ENCODE assay signal across 8 mouse cellular contexts in genomic region chr13:21722373-21722925, GRCm38 (mm10). TPM values are rescaled to one million over a fixed set of nuclear protein-coding genes. Genes with fewer than 3 reads are reported as not detected.
A peak's percentile ranks its signal among the peaks of the same experiment; 100 is the strongest.
DNase-seq lines count a peak whose midpoint lies in the region; ATAC-seq and TF ChIP-seq lines count a peak whose summit lies in the region.

No protein-coding gene starts in this region.

- peak overlapping the region; percentile 66 for H3K4me2 ChIP-seq in heart, embryonic 14.5 days (ENCODE audit: low read length)
- peak overlapping the region; percentile 46 for H3K4me2 ChIP-seq in forebrain, embryonic 11.5 days (ENCODE audit: low read depth, low read length, severe bottlenecking)
- H3K4me2 ChIP-seq in liver, embryonic 14.5 days (ENCODE audit: low read depth), result peak overlapping the region; percentile 80

- no peak; the same call in 1 of the 2 replicates for TF ChIP-seq EP300 in liver, embryonic 14.5 days (IDR thresholded peaks at IDR 0.05; ENCODE audit: low read depth)

- H3K36me3 ChIP-seq in heart, embryonic 14.5 days (ENCODE audit: control insufficient read depth, insufficient read depth, low read length), result no peaks in the 10 kb centered on the region
- H3K36me3 ChIP-seq in G1E (replicated peaks), result no peaks in the 10 kb centered on the region
- no peaks in the 10 kb centered on the region for H3K36me3 ChIP-seq in forebrain, embryonic 11.5 days (ENCODE audit: control insufficient read depth, insufficient read depth, low read length)
- H3K36me3 ChIP-seq in liver, embryonic 14.5 days (replicated peaks; ENCODE audit: control insufficient read depth, insufficient read depth, low read depth), result no peaks in the 10 kb centered on the region

- no peak for ATAC-seq in heart, embryonic 14.5 days (ENCODE audit: insufficient number of reproducible peaks, insufficient read depth, low FRiP score, low read depth)
- ATAC-seq in G1E (ENCODE audit: extremely low read depth, insufficient number of reproducible peaks, low FRiP score, poor library complexity, severe bottlenecking), result no peak
- ATAC-seq in forebrain, embryonic 11.5 days (replicated peaks; ENCODE audit: low FRiP score), result peak; percentile 28
- ATAC-seq in liver, embryonic 14.5 days (ENCODE audit: insufficient read depth), result peak; percentile 25

- H3K27me3 ChIP-seq in heart, embryonic 14.5 days (ENCODE audit: control insufficient read depth, insufficient read depth, low read length), result no peaks in the 10 kb centered on the region
- no peaks in the 10 kb centered on the region for H3K27me3 ChIP-seq in G1E (ENCODE audit: insufficient read depth, low read length)
- no peaks in the 10 kb centered on the region for H3K27me3 ChIP-seq in forebrain, embryonic 11.5 days (ENCODE audit: control insufficient read depth, insufficient read depth, low read length)
- H3K27me3 ChIP-seq in liver, embryonic 14.5 days (ENCODE audit: control insufficient read depth, insufficient read depth, low read length), result no peaks in the 10 kb centered on the region

- H3K4me1 ChIP-seq in heart, embryonic 14.5 days (ENCODE audit: control insufficient read depth in 2 of 2, insufficient read depth in 2 of 2, low read length in 2 of 2), result peaks cover 2 to 12% of the 10 kb centered on the region in 2 experiments
- H3K4me1 ChIP-seq in G1E (ENCODE audit: insufficient read depth, low read depth, low read length), result peaks cover 20% of the 10 kb centered on the region
- H3K4me1 ChIP-seq in forebrain, embryonic 11.5 days (replicated peaks; ENCODE audit: control insufficient read depth, insufficient read depth, low read length), result peaks cover under 1% of the 10 kb centered on the region; the same call in 1 of the 2 replicates
- peaks cover 11 to 14% of the 10 kb centered on the region in 2 experiments for H3K4me1 ChIP-seq in liver, embryonic 14.5 days (replicated peaks; ENCODE audit: control insufficient read depth in 2 of 2, insufficient read depth in 2 of 2, low read length in 1 of 2)

- TF ChIP-seq CTCF in G1E (IDR thresholded peaks at IDR 0.05; ENCODE audit: low read depth, low read length), result no peak
- TF ChIP-seq CTCF in liver, embryonic 14.5 days (IDR thresholded peaks at IDR 0.05; ENCODE audit: low read depth), result no peak

- H3K9me3 ChIP-seq in heart, embryonic 14.5 days (ENCODE audit: control insufficient read depth, low read length), result no peaks in the 10 kb centered on the region
- H3K9me3 ChIP-seq in G1E (replicated peaks), result peaks cover 4% of the 10 kb centered on the region; the same call in 1 of the 2 replicates
- H3K9me3 ChIP-seq in forebrain, embryonic 11.5 days (ENCODE audit: control insufficient read depth, low read length), result no peaks in the 10 kb centered on the region
- H3K9me3 ChIP-seq in liver, embryonic 14.5 days (ENCODE audit: control insufficient read depth, low read length), result no peaks in the 10 kb centered on the region

- DNase-seq in heart, postnatal 25 days (ENCODE audit: low spot score), result no peak
- no peak for DNase-seq in G1E (ENCODE audit: low spot score)
- peak; percentile 60 for DNase-seq in forebrain, embryonic 11.5 days (ENCODE audit: low spot score)
- no peak for DNase-seq in liver, embryonic 14.5 days (ENCODE audit: low read depth in 3 of 3, low spot score in 3 of 3)
- no peak for DNase-seq in c-Kit-positive CD71-positive TER-119-positive erythroid progenitor cells, embryonic 14.5 days (ENCODE audit: low spot score)
- no peak for DNase-seq in right cerebral cortex, adult 2 months (ENCODE audit: low spot score in 2 of 2)
- no peak for DNase-seq in thymus, adult 18-20 months

- H3K27ac ChIP-seq in heart, embryonic 14.5 days (replicated peaks in 1 of 2; ENCODE audit: control insufficient read depth in 1 of 2, insufficient read depth in 1 of 2, low read depth in 2 of 2, low read length in 2 of 2), result peak overlapping the region; percentile 80 to 84
- peak overlapping the region; percentile 96 for H3K27ac ChIP-seq in forebrain, embryonic 11.5 days (ENCODE audit: low read depth, low read length)
- peak overlapping the region; percentile 98 for H3K27ac ChIP-seq in liver, embryonic 14.5 days

- 5% methylated on average over 11 of the region's 11 CpGs for WGBS in heart, embryonic 14.5 days
- WGBS in forebrain, embryonic 11.5 days, result 3% methylated on average over 11 of the region's 11 CpGs
- 3% methylated on average over 11 of the region's 11 CpGs for WGBS in liver, embryonic 14.5 days (ENCODE audit: insufficient replicate concordance)

- H3K9ac ChIP-seq in heart, embryonic 14.5 days (ENCODE audit: low read length), result peak overlapping the region; percentile 64
- H3K9ac ChIP-seq in forebrain, embryonic 11.5 days (ENCODE audit: low read length), result peak overlapping the region; percentile 69
- peak overlapping the region; percentile 88 for H3K9ac ChIP-seq in liver, embryonic 14.5 days (replicated peaks)

- H3K4me3 ChIP-seq in heart, embryonic 14.5 days (ENCODE audit: control insufficient read depth in 1 of 2, insufficient read depth in 1 of 2, low read depth in 1 of 2, low read length in 2 of 2), result peak overlapping the region; percentile 41 to 42
- H3K4me3 ChIP-seq in G1E (ENCODE audit: low read depth, low read length), result peak overlapping the region; percentile 67; the same call in 1 of the 2 replicates
- H3K4me3 ChIP-seq in forebrain, embryonic 11.5 days (ENCODE audit: low read depth, low read length), result peak overlapping the region; percentile 27
- H3K4me3 ChIP-seq in liver, embryonic 14.5 days (ENCODE audit: insufficient read depth in 1 of 2, low read depth in 2 of 2, low read length in 2 of 2), result peak overlapping the region; percentile 51 to 57

- intact Hi-C loops in heart, postnatal 25 days (cut with DNase I), result no loop called here

RNA-seq across cellular contexts. Expression of gene Hist1h2bm, which starts 0.6 kb away (rescaled TPM):
- polyA plus RNA-seq in heart, embryonic 14.5 days (2014; fragmentation: Nextera tagmentation; extraction: Ambion mirVana), result 1.00 TPM in 2 replicates
- 1 to 10 TPM; 5.5 to 6.1 TPM for total RNA-seq in heart, postnatal 25 days (2021)
- total RNA-seq in G1E (2014; fragmentation: Nextera tagmentation), result 170 and 209 TPM in 2 replicates
- 309 and 556 TPM in 2 replicates for total RNA-seq in G1E (2017)
- 1.2 and 3.4 TPM in 2 replicates for polyA plus RNA-seq in G1E (2012)
- 5.0 and 5.7 TPM in 2 replicates for polyA plus RNA-seq in forebrain, embryonic 11.5 days (2014; fragmentation: Nextera tagmentation; extraction: Ambion mirVana)
- polyA plus RNA-seq in liver, embryonic 14.5 days (2012; rRNA removed), result 18.2 and 36.3 TPM in 2 replicates
- polyA plus RNA-seq in liver, embryonic 14.5 days (2014; fragmentation: Nextera tagmentation; extraction: Ambion mirVana), result 4.0 and 5.0 TPM in 2 replicates

RNA-seq across cellular contexts. Expression of gene Hist1h3h, which starts 5.0 kb away (rescaled TPM):
- polyA plus RNA-seq in heart, embryonic 14.5 days (2014; fragmentation: Nextera tagmentation; extraction: Ambion mirVana), result 2.4 and 4.4 TPM in 2 replicates
- total RNA-seq in heart, postnatal 25 days (2021), result 10 to 100 TPM; 16.8 to 25.9 TPM
- total RNA-seq in G1E (2014; fragmentation: Nextera tagmentation), result 178 and 383 TPM in 2 replicates
- 634 and 1,163 TPM in 2 replicates for total RNA-seq in G1E (2017)
- 29.3 and 131 TPM in 2 replicates for polyA plus RNA-seq in G1E (2012)
- 16.8 and 17.4 TPM in 2 replicates for polyA plus RNA-seq in forebrain, embryonic 11.5 days (2014; fragmentation: Nextera tagmentation; extraction: Ambion mirVana)
- 31.3 and 51.5 TPM in 2 replicates for polyA plus RNA-seq in liver, embryonic 14.5 days (2012; rRNA removed)
- 4.7 and 7.9 TPM in 2 replicates for polyA plus RNA-seq in liver, embryonic 14.5 days (2014; fragmentation: Nextera tagmentation; extraction: Ambion mirVana)

RNA-seq across cellular contexts. Expression of gene Hist1h2ai, which starts 6.2 kb away (rescaled TPM):
- polyA plus RNA-seq in heart, embryonic 14.5 days (2014; fragmentation: Nextera tagmentation; extraction: Ambion mirVana), result 12.2 and 15.1 TPM in 2 replicates
- total RNA-seq in heart, postnatal 25 days (2021), result 10 to 100 TPM in 1 of 2 experiments, not detected in 1; 17.9 TPM
- total RNA-seq in G1E (2014; fragmentation: Nextera tagmentation), result 968 and 989 TPM in 2 replicates
- 2,644 and 2,651 TPM in 2 replicates for total RNA-seq in G1E (2017)
- polyA plus RNA-seq in G1E (2012), result 2,561 and 4,652 TPM in 2 replicates
- 23.9 and 25.3 TPM in 2 replicates for polyA plus RNA-seq in forebrain, embryonic 11.5 days (2014; fragmentation: Nextera tagmentation; extraction: Ambion mirVana)
- 6.9 and 22.2 TPM in 2 replicates for polyA plus RNA-seq in liver, embryonic 14.5 days (2012; rRNA removed)
- 15.0 and 22.5 TPM in 2 replicates for polyA plus RNA-seq in liver, embryonic 14.5 days (2014; fragmentation: Nextera tagmentation; extraction: Ambion mirVana)

RNA-seq across cellular contexts. Expression of gene Hist1h2bl, which starts 6.5 kb away (rescaled TPM):
- 1.2 and 1.4 TPM in 2 replicates for polyA plus RNA-seq in heart, embryonic 14.5 days (2014; fragmentation: Nextera tagmentation; extraction: Ambion mirVana)
- total RNA-seq in heart, postnatal 25 days (2021), result 10 to 100 TPM; 19.7 to 24.0 TPM
- total RNA-seq in G1E (2014; fragmentation: Nextera tagmentation) (900 and 963 TPM in 2 replicates), G1E (2017) (1,351 and 1,816 TPM in 2 replicates)
- polyA plus RNA-seq in G1E (2012), result 2.1 and 8.3 TPM in 2 replicates
- polyA plus RNA-seq in forebrain, embryonic 11.5 days (2014; fragmentation: Nextera tagmentation; extraction: Ambion mirVana), result 2.3 and 5.4 TPM in 2 replicates
- polyA plus RNA-seq in liver, embryonic 14.5 days (2012; rRNA removed), result 16.0 and 24.7 TPM in 2 replicates
- 2.2 and 4.8 TPM in 2 replicates for polyA plus RNA-seq in liver, embryonic 14.5 days (2014; fragmentation: Nextera tagmentation; extraction: Ambion mirVana)

RNA-seq across cellular contexts. Expression of gene Hist1h4j, which starts 12.4 kb away (rescaled TPM):
- 0.50 and 0.58 TPM in 2 replicates for polyA plus RNA-seq in heart, embryonic 14.5 days (2014; fragmentation: Nextera tagmentation; extraction: Ambion mirVana)
- 1 to 10 TPM; 4.2 to 6.9 TPM for total RNA-seq in heart, postnatal 25 days (2021)
- 20.2 and 51.9 TPM in 2 replicates for total RNA-seq in G1E (2014; fragmentation: Nextera tagmentation)
- 121 TPM in 2 replicates for total RNA-seq in G1E (2017)
- 1.2 and 6.4 TPM in 2 replicates for polyA plus RNA-seq in G1E (2012)
- 1.2 and 1.6 TPM in 2 replicates for polyA plus RNA-seq in forebrain, embryonic 11.5 days (2014; fragmentation: Nextera tagmentation; extraction: Ambion mirVana)
- 24.0 and 29.5 TPM in 2 replicates for polyA plus RNA-seq in liver, embryonic 14.5 days (2012; rRNA removed)
- 0.52 and 1.1 TPM in 2 replicates for polyA plus RNA-seq in liver, embryonic 14.5 days (2014; fragmentation: Nextera tagmentation; extraction: Ambion mirVana)

Comparison
In these comparisons a context has a peak if more than half of its experiments do, and no peak if none do; other contexts are left out.
1. ATAC-seq: peak in forebrain, embryonic 11.5 days (single experiment) and liver, embryonic 14.5 days (single experiment); none in heart, embryonic 14.5 days (single experiment) and G1E (single experiment).
2. RNA of gene Hist1h2ai, which starts 6.2 kb away (polyA plus RNA-seq): 2,561 to 4,652 TPM in G1E; 23.9 to 25.3 TPM in forebrain, embryonic 11.5 days, 6.9 to 22.5 TPM in liver, embryonic 14.5 days and 12.2 to 15.1 TPM in heart, embryonic 14.5 days; every median in the first group is over 10 times any median in the second.
3. Peak in every context shown above with its lines, with median percentiles within 50 percentile points of each other: H3K27ac ChIP-seq, H3K4me2 ChIP-seq, H3K4me3 ChIP-seq and H3K9ac ChIP-seq.